Mouse (Mus musculus) C2C12 (cell line): Measurements from ENCODE around the gene Nenf.

Experiments used
- CEBPB ChIP-seq: IDR thresholded peaks from one replicate; pipeline ENCODE4 v1.6.1; 2011; ENCODE audit warnings: low read depth, mild to moderate bottlenecking, control low read depth, moderate library complexity
- CTCF ChIP-seq: IDR thresholded peaks from one replicate; pipeline ENCODE4 v1.5.1; 2011; ENCODE audit not compliant: control insufficient read depth, insufficient read depth, insufficient read length
- MAX ChIP-seq: IDR thresholded peaks from one replicate; pipeline ENCODE4 v1.6.1; 2011; ENCODE audit warnings: mild to moderate bottlenecking, control low read depth
- MYOD1 ChIP-seq: IDR thresholded peaks from one replicate; pipeline ENCODE4 v1.6.1; 2011; ENCODE audit warnings: low read depth; ENCODE audit not compliant: control insufficient read depth, insufficient read length
- MYOG ChIP-seq: IDR thresholded peaks from one replicate; pipeline ENCODE4 v1.6.1; 2011; ENCODE audit not compliant: control insufficient read depth, insufficient read length; ENCODE audit errors: extremely low read depth
- USF1 ChIP-seq: IDR thresholded peaks from one replicate; pipeline ENCODE4 v1.6.1; 2011; ENCODE audit warnings: low read depth, mild to moderate bottlenecking, control low read depth, moderate library complexity

- TF ChIP-seq CTCF (no peak), USF1 (no peak), MAX (no peak), MYOD1 (no peak), MYOG (no peak), CEBPB (no peak)
Observed at GRCm38 (mm10) chr1:191301903-191302302, 16.1 kb downstream of the Nenf start.
